Mouse (Mus musculus): ENCODE measurements around the gene Ctdnep1. TPM values are rescaled to one million over a fixed set of nuclear protein-coding genes. Genes with fewer than 3 reads are reported as not detected.
A peak's percentile ranks its signal among the peaks of the same experiment; 100 is the strongest.

Gene Ctdnep1
- polyA plus RNA-seq, 1 experiment = 42.5 TPM

GRCm38 (mm10) chr11:69956218-69956617 lies 24.7 kb upstream of the Ctdnep1 start:
- H3K4me3 ChIP-seq (replicated peaks; ENCODE audit: control insufficient read depth, low read depth, low read length) = no peak overlapping the region
- TF ChIP-seq CTCF (IDR thresholded peaks at IDR 0.05; ENCODE audit: control insufficient read depth, insufficient read depth, low read length) (no peak), POLR2A (IDR thresholded peaks at IDR 0.05; ENCODE audit: borderline replicate concordance, control insufficient read depth, low read depth, low read length) (no peak)
- no peak overlapping the region for H3K27ac ChIP-seq (ENCODE audit: control insufficient read depth, insufficient read depth, low read depth, low read length, poor library complexity)
- 68% methylated on average over 1 of the region's 1 CpGs for WGBS
- H3K4me1 ChIP-seq (ENCODE audit: control insufficient read depth, insufficient read depth, low read length) = no peaks in the 10 kb centered on the region

DNA sequence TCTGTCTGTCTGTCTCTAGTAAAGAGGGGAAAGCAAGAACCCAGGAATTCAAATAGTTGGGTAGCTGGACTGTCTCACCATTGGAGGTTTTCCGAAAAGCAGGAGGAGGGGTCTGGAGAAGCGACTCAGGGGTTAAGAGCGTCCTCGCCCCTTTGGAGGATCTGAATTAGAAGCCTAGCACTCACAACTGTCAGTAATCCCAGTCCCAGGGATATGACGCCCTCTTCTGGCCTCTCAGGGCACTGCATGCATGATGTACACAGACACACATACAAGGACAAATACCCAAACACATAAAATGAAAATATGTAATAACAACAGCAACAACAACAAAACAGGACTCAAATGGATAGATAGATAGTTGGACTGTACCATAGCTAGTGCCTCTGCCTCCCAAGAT lies 20.3 kb upstream of the Ctdnep1 start:
- no peak for TF ChIP-seq POLR2A (IDR thresholded peaks at IDR 0.05; ENCODE audit: borderline replicate concordance, control insufficient read depth, low read depth, low read length)
- TF ChIP-seq CTCF (IDR thresholded peaks at IDR 0.05; ENCODE audit: control insufficient read depth, insufficient read depth, low read length) = peak; percentile 38; the same call in 1 of the 2 replicates
- H3K4me3 ChIP-seq (replicated peaks; ENCODE audit: control insufficient read depth, low read depth, low read length) = no peak overlapping the region
- H3K27ac ChIP-seq (ENCODE audit: control insufficient read depth, insufficient read depth, low read depth, low read length, poor library complexity) = no peak overlapping the region
- peaks cover 2% of the 10 kb centered on the region; the same call in 1 of the 2 replicates for H3K4me1 ChIP-seq (ENCODE audit: control insufficient read depth, insufficient read depth, low read length)
- WGBS = 55% methylated on average over 5 of the region's 5 CpGs

DNA sequence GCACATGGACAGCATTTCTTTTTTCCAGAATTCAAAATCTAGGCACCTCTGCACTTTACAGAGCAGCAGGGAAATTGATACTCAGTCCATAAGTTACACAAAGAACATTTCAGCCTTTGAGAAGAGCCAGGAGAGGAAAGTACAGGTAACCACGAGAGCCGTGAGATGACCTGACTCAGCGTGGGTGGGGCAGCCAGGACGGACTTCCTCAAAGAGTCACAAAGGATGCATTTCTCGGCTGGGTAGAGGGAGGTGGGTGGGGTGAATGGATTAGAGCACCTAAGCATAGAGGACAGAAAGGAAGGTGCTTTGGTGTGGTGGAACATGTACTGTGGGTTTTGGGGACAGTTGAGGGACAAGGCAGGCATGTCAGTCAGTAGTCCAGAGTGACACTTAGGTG lies 19.1 kb upstream of the Ctdnep1 start:
- TF ChIP-seq POLR2A (IDR thresholded peaks at IDR 0.05; ENCODE audit: borderline replicate concordance, control insufficient read depth, low read depth, low read length) = no peak
- no peak for TF ChIP-seq CTCF (IDR thresholded peaks at IDR 0.05; ENCODE audit: control insufficient read depth, insufficient read depth, low read length)
- H3K27ac ChIP-seq (ENCODE audit: control insufficient read depth, insufficient read depth, low read depth, low read length, poor library complexity) = no peak overlapping the region
- peaks cover 3% of the 10 kb centered on the region; the same call in 1 of the 2 replicates for H3K4me1 ChIP-seq (ENCODE audit: control insufficient read depth, insufficient read depth, low read length)
- no peak overlapping the region for H3K4me3 ChIP-seq (replicated peaks; ENCODE audit: control insufficient read depth, low read depth, low read length)
- 3% methylated on average over 5 of the region's 5 CpGs for WGBS

- 38% methylated on average over 24 of the region's 24 CpGs for WGBS
- no peak within 1 kb of the TSS; the same call in 1 of the 2 replicates for H3K27ac ChIP-seq (ENCODE audit: control insufficient read depth, insufficient read depth, low read depth, low read length, poor library complexity)
- TF ChIP-seq POLR2A (IDR thresholded peaks at IDR 0.05; ENCODE audit: borderline replicate concordance, control insufficient read depth, low read depth, low read length) = no peak
- TF ChIP-seq CTCF (IDR thresholded peaks at IDR 0.05; ENCODE audit: control insufficient read depth, insufficient read depth, low read length) = no peak
- no peak within 1 kb of the TSS for H3K4me3 ChIP-seq (replicated peaks; ENCODE audit: control insufficient read depth, low read depth, low read length)
- peaks cover 3% of the 10 kb centered on the region; the same call in 1 of the 2 replicates for H3K4me1 ChIP-seq (ENCODE audit: control insufficient read depth, insufficient read depth, low read length)
Measured at GRCm38 (mm10) chr11:69964650-69965270, 16.2 kb upstream of the Ctdnep1 start, which contains the start of gene Cldn7. Gene Cldn7, plus strand, starts transcription at chr11:69964779.

GRCm38 (mm10) chr11:69965271-69966005 lies 15.5 kb upstream of the Ctdnep1 start:
- TF ChIP-seq POLR2A (IDR thresholded peaks at IDR 0.05; ENCODE audit: borderline replicate concordance, control insufficient read depth, low read depth, low read length) (no peak), CTCF (IDR thresholded peaks at IDR 0.05; ENCODE audit: control insufficient read depth, insufficient read depth, low read length) (no peak)

GRCm38 (mm10) chr11:69966006-69966859 lies 14.7 kb upstream of the Ctdnep1 start:
- no peak overlapping the region for H3K4me3 ChIP-seq (replicated peaks; ENCODE audit: control insufficient read depth, low read depth, low read length)
- 4% methylated on average over 58 of the region's 59 CpGs for WGBS

More at GRCm38 (mm10) chr11:69965271-69966005, 15.5 kb upstream of the Ctdnep1 start:
- H3K4me1 ChIP-seq (ENCODE audit: control insufficient read depth, insufficient read depth, low read length) = peaks cover 3% of the 10 kb centered on the region; the same call in 1 of the 2 replicates
- H3K4me3 ChIP-seq (replicated peaks; ENCODE audit: control insufficient read depth, low read depth, low read length) = no peak overlapping the region
- WGBS = 7% methylated on average over 49 of the region's 49 CpGs
- no peak overlapping the region; the same call in 1 of the 2 replicates for H3K27ac ChIP-seq (ENCODE audit: control insufficient read depth, insufficient read depth, low read depth, low read length, poor library complexity)

GRCm38 (mm10) chr11:69966860-69967517 lies 14.0 kb upstream of the Ctdnep1 start:
- Histone ChIP-seq H3K27ac (ENCODE audit: control insufficient read depth, insufficient read depth, low read depth, low read length, poor library complexity) (no peak overlapping the region), H3K4me3 (replicated peaks; ENCODE audit: control insufficient read depth, low read depth, low read length) (no peak overlapping the region)
- no peak for TF ChIP-seq POLR2A (IDR thresholded peaks at IDR 0.05; ENCODE audit: borderline replicate concordance, control insufficient read depth, low read depth, low read length)

More at GRCm38 (mm10) chr11:69966006-69966859, 14.7 kb upstream of the Ctdnep1 start:
- Histone ChIP-seq H3K4me1 (ENCODE audit: control insufficient read depth, insufficient read depth, low read length) (peaks cover 3% of the 10 kb centered on the region; the same call in 1 of the 2 replicates), H3K27ac (ENCODE audit: control insufficient read depth, insufficient read depth, low read depth, low read length, poor library complexity) (no peak overlapping the region)
- TF ChIP-seq POLR2A (IDR thresholded peaks at IDR 0.05; ENCODE audit: borderline replicate concordance, control insufficient read depth, low read depth, low read length) (no peak), CTCF (IDR thresholded peaks at IDR 0.05; ENCODE audit: control insufficient read depth, insufficient read depth, low read length) (no peak)

More at GRCm38 (mm10) chr11:69966860-69967517, 14.0 kb upstream of the Ctdnep1 start:
- 37% methylated on average over 17 of the region's 17 CpGs for WGBS
- H3K4me1 ChIP-seq (ENCODE audit: control insufficient read depth, insufficient read depth, low read length) = peaks cover 3% of the 10 kb centered on the region; the same call in 1 of the 2 replicates

Measured in bone marrow, adult 2 months (tissue).